Mouse (Mus musculus) lung, adult 2 months (tissue): ENCODE results near the gene Hsd17b7.
"Not testable (repeated sequence)": the region's sequence is repeated elsewhere in the genome, so short reads cannot be mapped to it uniquely, and the experiment has no call there.

Experiments
- CTCF ChIP-seq: fragments of 200-500 bp; IDR thresholded peaks from 2 replicates; pipeline ENCODE4 v1.5.1; 2011; ENCODE audit warnings: mild to moderate bottlenecking, low read length, control low read depth; ENCODE audit not compliant: insufficient read depth
- POLR2A ChIP-seq: fragments of 200-500 bp; IDR thresholded peaks from 2 replicates; pipeline ENCODE4 v1.6.1; 2011; ENCODE audit warnings: low read depth, mild to moderate bottlenecking, control low read depth, low read length, borderline replicate concordance; ENCODE audit errors: extremely low read depth

GRCm38 (mm10) chr1:169993901-169994300, 24.9 kb upstream of the Hsd17b7 start:
- TF ChIP-seq CTCF, POLR2A: not testable (repeated sequence)
